Mouse (Mus musculus) embryonic facial prominence, embryonic 13.5 days (tissue): ENCODE measurements around the gene Nagpa. TPM values are rescaled to one million over a fixed set of nuclear protein-coding genes. Genes with fewer than 3 reads are reported as not detected.

Experiments used
- ATAC-seq: fragments of 200-750 bp; cut with Nextera tagmentation; 2 replicates; pipeline ENCODE4 v1.8.0; 2017; ENCODE audit warnings: low read depth; ENCODE audit not compliant: insufficient number of reproducible peaks, insufficient read depth, low FRiP score, low TSS enrichment
- H3K27ac ChIP-seq: fragments of 300-500 bp; sonication (generic); 2 replicates; pipeline ENCODE4 v1.5.1; 2015; ENCODE audit warnings: moderate library complexity, mild to moderate bottlenecking, inconsistent platforms
- H3K27me3 ChIP-seq: fragments of 300-500 bp; sonication (generic); 2 replicates; pipeline ENCODE4 v1.6.1; 2015; ENCODE audit warnings: mild to moderate bottlenecking, inconsistent platforms
- H3K36me3 ChIP-seq: fragments of 300-500 bp; sonication (generic); 2 replicates; pipeline ENCODE4 v1.6.1; 2015; ENCODE audit warnings: mild to moderate bottlenecking, inconsistent platforms
- H3K4me1 ChIP-seq: fragments of 300-500 bp; sonication (generic); 2 replicates; pipeline ENCODE4 v1.6.1; 2015; ENCODE audit warnings: inconsistent platforms
- H3K4me2 ChIP-seq: fragments of 300-500 bp; sonication (generic); 2 replicates; pipeline ENCODE4 v1.6.1; 2015; ENCODE audit warnings: moderate library complexity, mild to moderate bottlenecking, inconsistent platforms
- H3K4me3 ChIP-seq: fragments of 300-500 bp; sonication (generic); 2 replicates; pipeline ENCODE4 v1.5.1; 2015; ENCODE audit warnings: mild to moderate bottlenecking, inconsistent platforms
- H3K9ac ChIP-seq: fragments of 300-500 bp; sonication (generic); 2 replicates; pipeline ENCODE4 v1.6.1; 2015; ENCODE audit warnings: mild to moderate bottlenecking, inconsistent platforms
- H3K9me3 ChIP-seq: fragments of 300-500 bp; sonication (generic); 2 replicates; pipeline ENCODE4 v1.6.1; 2016; ENCODE audit warnings: inconsistent platforms
- WGBS: fragments of 180-500 bp; shearing (Covaris S2); methylation state at CpG from one replicate; pipeline ENCODE4 v1.1.7; 2015; ENCODE audit warnings: mixed read lengths; 5-methylcytosine and 5-hydroxymethylcytosine counted together
- microRNA-seq: library from miRNA; unstranded; fragments of <30 nt; microRNA quantifications from one replicate; pipeline ENCODE4, GENCODE M21; 2016
- polyA plus RNA-seq: library from polyadenylated mRNA; unstranded; fragments of >200 nt; fragmentation: Nextera tagmentation; extraction: Ambion mirVana; gene quantifications from 2 replicates; pipeline ENCODE4 v1.2.1, GENCODE M21; 2015

Nagpa gene
- polyA plus RNA-seq, 1 experiment from 2014 or later: 16.7 TPM

- H3K27ac ChIP-seq: no peak overlapping the region
- H3K4me1 ChIP-seq: no peaks in the 10 kb centered on the region
- no peaks in the 10 kb centered on the region for H3K36me3 ChIP-seq
- H3K27me3 ChIP-seq: peaks cover 5% of the 10 kb centered on the region; the same call in 1 of the 2 replicates
- ATAC-seq: no peak
- no peak overlapping the region for H3K9ac ChIP-seq
- H3K4me3 ChIP-seq: no peak overlapping the region
- H3K4me2 ChIP-seq: no peak overlapping the region
- 67% methylated on average over 3 of the region's 3 CpGs for WGBS
- no peaks in the 10 kb centered on the region for H3K9me3 ChIP-seq
Measured at GRCm38 (mm10) chr16:5155014-5155413, 48.8 kb downstream of the Nagpa start.

- Histone ChIP-seq H3K9me3 (no peaks in the 10 kb centered on the region), H3K4me1 (no peaks in the 10 kb centered on the region), H3K4me3 (no peak overlapping the region), H3K27me3 (peaks cover 12% of the 10 kb centered on the region), H3K36me3 (no peaks in the 10 kb centered on the region), H3K27ac (no peak overlapping the region), H3K9ac (no peak overlapping the region), H3K4me2 (no peak overlapping the region)
- ATAC-seq: no peak
- 27% methylated on average over 6 of the region's 6 CpGs for WGBS
Measured at GRCm38 (mm10) chr16:5153299-5154026, 50.3 kb downstream of the Nagpa start.

GRCm38 (mm10) chr16:5150544-5150943, 53.3 kb downstream of the Nagpa start:
- Histone ChIP-seq H3K9ac (no peak overlapping the region), H3K4me2 (no peak overlapping the region), H3K4me1 (peaks cover 6% of the 10 kb centered on the region; the same call in 1 of the 2 replicates), H3K27me3 (peaks cover 39% of the 10 kb centered on the region), H3K9me3 (no peaks in the 10 kb centered on the region), H3K27ac (no peak overlapping the region), H3K36me3 (no peaks in the 10 kb centered on the region), H3K4me3 (no peak overlapping the region)
- ATAC-seq: no peak
- WGBS: 40% methylated on average over 10 of the region's 10 CpGs

GRCm38 (mm10) chr16:5147037-5147385, 56.8 kb downstream of the Nagpa start, which contains the start of gene Sec14l5:
TSS of gene Sec14l5 (plus strand) at chr16:5147109.
- Histone ChIP-seq H3K4me1 (peaks cover 6% of the 10 kb centered on the region; the same call in 1 of the 2 replicates), H3K27me3 (peaks cover 39% of the 10 kb centered on the region), H3K4me3 (peak within 1 kb of the TSS; percentile 35), H3K9me3 (no peaks in the 10 kb centered on the region), H3K27ac (no peak within 1 kb of the TSS), H3K9ac (no peak within 1 kb of the TSS), H3K4me2 (peak within 1 kb of the TSS; percentile 62), H3K36me3 (no peaks in the 10 kb centered on the region)
- WGBS: 16% methylated on average over 13 of the region's 13 CpGs
- 0 out of 2 replicates have a peak, but pooled peaks have one; percentile 12 for ATAC-seq

- peak; percentile 71 for ATAC-seq
- H3K9me3 ChIP-seq: no peaks in the 10 kb centered on the region
- H3K27me3 ChIP-seq: peaks cover 39% of the 10 kb centered on the region
- no peak overlapping the region for H3K27ac ChIP-seq
- WGBS: 2% methylated on average over 26 of the region's 26 CpGs
- H3K4me3 ChIP-seq: peak overlapping the region; percentile 35
- no peak overlapping the region for H3K9ac ChIP-seq
- peaks cover 6% of the 10 kb centered on the region; the same call in 1 of the 2 replicates for H3K4me1 ChIP-seq
- no peaks in the 10 kb centered on the region for H3K36me3 ChIP-seq
- H3K4me2 ChIP-seq: peak overlapping the region; percentile 62
Measured at GRCm38 (mm10) chr16:5146367-5147036, 57.3 kb downstream of the Nagpa start.

GRCm38 (mm10) chr16:5145570-5145969, 58.2 kb downstream of the Nagpa start:
- Histone ChIP-seq H3K4me2 (peak overlapping the region; percentile 42; the same call in 1 of the 2 replicates), H3K27me3 (peaks cover 38% of the 10 kb centered on the region), H3K9ac (no peak overlapping the region), H3K9me3 (no peaks in the 10 kb centered on the region), H3K27ac (no peak overlapping the region), H3K36me3 (no peaks in the 10 kb centered on the region), H3K4me3 (no peak overlapping the region), H3K4me1 (peaks cover 6% of the 10 kb centered on the region; the same call in 1 of the 2 replicates)
- no peak for ATAC-seq
- WGBS: under 1% methylated on average over 7 of the region's 7 CpGs

Small RNA genes within 50 kb of the gene (microRNA-seq; reads per million reads assigned to microRNA genes)
- not detected for gene Gm23689
- gene Gm26095: not detected
- not detected for gene Mir6364

Other genes with a start within 250 kb of the Nagpa start
- 67.6 and 68.4 TPM in 2 replicates for gene Anks3, start 239.8 kb downstream of the Nagpa start, polyA plus RNA-seq
- gene Sept12, start 206.2 kb downstream of the Nagpa start, polyA plus RNA-seq: not detected in 2 replicates
- 5.4 and 10.0 TPM in 2 replicates for gene Smim22, start 196.7 kb downstream of the Nagpa start, polyA plus RNA-seq
- 59.2 and 65.8 TPM in 2 replicates for gene Rogdi, start 190.5 kb downstream of the Nagpa start, polyA plus RNA-seq
- 139 and 143 TPM in 2 replicates for gene Glyr1, start 154.1 kb downstream of the Nagpa start, polyA plus RNA-seq
- gene Ubn1, start 154.0 kb downstream of the Nagpa start, polyA plus RNA-seq: 20.9 and 22.9 TPM in 2 replicates
- gene Ppl, start 71.6 kb downstream of the Nagpa start, polyA plus RNA-seq: 7.9 and 8.4 TPM in 2 replicates
- gene Sec14l5, start 56.9 kb downstream of the Nagpa start, polyA plus RNA-seq: 0.06 and 0.14 TPM in 2 replicates
- gene AU021092, start 18.3 kb upstream of the Nagpa start, polyA plus RNA-seq: 1.7 and 2.9 TPM in 2 replicates
- gene Alg1, start 29.6 kb upstream of the Nagpa start, polyA plus RNA-seq: 31.2 and 38.1 TPM in 2 replicates
- 17.0 and 20.3 TPM in 2 replicates for gene Eef2kmt, start 52.0 kb upstream of the Nagpa start, polyA plus RNA-seq